Mouse (Mus musculus) monocyte, adult 5-6 weeks (primary cell): ENCODE measurements around the gene Galc. TPM values are rescaled to one million over a fixed set of nuclear protein-coding genes. Genes with fewer than 3 reads are reported as not detected.
"Not testable (repeated sequence)": the region's sequence is repeated elsewhere in the genome, so short reads cannot be mapped to it uniquely, and the experiment has no call there.

Experiments
- ATAC-seq: fragments of 153-309, 156-312 bp; replicated peaks from 2 replicates; pipeline ENCODE4 v1.8.0; 2017; ENCODE audit warnings: mild to moderate bottlenecking; ENCODE audit not compliant: low TSS enrichment, insufficient number of reproducible peaks, severe bottlenecking, poor library complexity, low FRiP score
- total RNA-seq: library from RNA; stranded (forward); fragments of 200-1000, 200-491, 200-594 nt; gene quantifications from 3 replicates; pipeline ENCODE4 v1.2.3, GENCODE M21; 2017

Galc gene
- total RNA-seq, 1 experiment from 2014 or later, result 10.6 TPM

DNA sequence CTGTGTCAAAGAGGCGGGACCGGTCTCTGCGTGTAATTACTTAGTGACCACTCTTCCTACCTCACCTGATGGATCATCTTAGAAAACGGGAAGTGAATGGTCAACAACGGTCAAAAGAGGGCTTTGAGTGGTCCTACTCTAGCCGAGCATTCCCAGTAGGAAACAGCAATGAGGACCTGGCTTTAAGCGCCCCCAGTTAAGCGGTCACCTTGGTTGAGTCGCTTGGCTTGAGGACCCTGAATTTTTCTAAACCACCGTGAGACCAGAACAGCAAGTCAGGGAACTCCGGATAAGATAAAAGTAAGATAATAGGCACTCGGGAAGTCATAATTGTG is 226 bp upstream of the Galc start:
- ATAC-seq, result no peak

DNA sequence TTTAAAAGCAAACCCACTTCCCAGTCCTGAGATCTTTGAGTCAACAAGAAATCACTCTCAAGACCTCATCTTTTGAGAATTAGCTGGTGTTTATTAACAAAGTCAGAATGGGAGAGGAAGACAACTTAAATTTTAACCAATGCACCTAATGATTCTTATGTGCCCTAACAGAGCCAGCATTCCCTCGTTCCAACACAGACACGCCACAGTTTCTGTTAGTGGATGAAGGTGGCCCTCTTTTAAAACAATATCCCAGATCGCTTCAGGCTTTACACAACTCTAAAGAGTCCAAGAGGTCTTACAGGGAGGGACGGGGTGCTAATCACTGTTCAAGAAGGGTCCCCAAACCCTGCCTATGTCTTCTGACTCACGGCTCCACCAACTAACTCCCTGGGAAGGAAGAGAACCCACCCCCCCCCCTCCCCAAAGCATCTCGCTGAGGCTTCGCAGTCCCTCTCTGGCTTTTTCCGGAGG is 851 bp downstream of the Galc start:
- ATAC-seq, result no peak

DNA sequence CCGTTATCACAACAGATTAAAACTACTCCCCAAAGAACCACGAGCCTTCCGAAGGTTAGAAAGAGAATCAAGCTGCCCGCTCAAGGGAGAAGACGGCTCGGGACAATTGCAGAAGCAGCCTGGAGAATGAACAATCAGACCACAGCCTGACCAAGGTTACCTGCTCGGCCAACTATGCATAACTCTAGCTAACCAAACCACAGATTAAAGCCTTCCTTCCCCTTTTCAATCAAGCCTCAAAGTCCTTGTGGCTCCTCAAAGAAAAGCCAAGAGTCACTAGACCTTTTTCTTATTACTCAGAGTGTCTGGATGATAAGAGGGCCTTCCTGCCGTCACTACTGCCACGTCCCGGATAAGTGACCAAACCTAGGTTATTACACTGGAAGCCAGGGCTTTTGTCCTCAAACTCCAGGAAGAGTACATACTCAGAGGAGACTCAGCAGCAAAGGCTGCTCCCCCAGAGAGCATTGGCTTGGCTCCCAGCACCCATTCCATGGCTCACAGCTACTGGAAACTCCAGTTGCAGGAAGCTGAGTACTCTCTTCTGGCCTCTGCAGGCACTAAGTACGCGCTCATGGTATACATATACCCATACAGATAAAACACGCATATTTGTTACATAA is 3.8 kb downstream of the Galc start:
- no peak; the same call in 1 of the 2 replicates for ATAC-seq

DNA sequence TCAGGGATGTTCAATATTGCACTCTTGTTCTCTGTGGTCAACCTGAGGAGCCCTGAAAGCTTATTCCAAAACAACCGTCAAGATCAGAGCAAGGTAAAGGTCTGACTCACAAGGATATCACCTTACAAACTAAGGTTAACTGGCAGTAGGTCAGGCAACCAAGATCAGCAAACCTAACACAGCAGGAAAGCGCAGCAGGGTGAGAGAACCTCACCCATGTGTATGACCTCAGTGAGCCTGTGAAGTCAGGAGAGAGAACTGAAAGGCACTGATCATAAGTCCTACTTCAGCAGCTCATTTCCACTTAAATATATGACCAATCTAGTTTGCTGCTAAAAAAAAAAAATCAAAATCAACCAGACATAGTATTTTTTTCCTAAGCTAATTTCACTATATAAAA is 6.8 kb downstream of the Galc start:
- no peak for ATAC-seq

DNA sequence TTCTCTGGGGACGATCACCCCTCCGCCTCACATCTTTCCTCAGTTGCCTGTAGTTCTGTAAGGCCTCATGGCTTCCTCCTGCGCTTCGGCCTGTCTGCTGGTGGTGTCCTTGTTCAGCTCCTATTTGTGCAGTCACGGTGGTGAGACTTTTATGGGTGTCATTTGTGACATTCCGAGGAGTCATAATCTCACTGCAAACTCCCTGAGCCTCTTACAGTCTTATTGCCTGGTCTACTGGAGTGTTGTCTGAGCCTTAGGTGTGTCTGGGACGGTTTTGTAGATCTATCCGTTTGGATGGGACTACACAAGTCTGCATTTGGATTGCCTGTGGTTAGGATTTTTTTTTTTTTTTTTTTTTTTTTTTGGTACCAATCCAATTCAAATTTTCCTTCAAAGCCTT is 8.9 kb downstream of the Galc start:
- ATAC-seq, result no peak

DNA sequence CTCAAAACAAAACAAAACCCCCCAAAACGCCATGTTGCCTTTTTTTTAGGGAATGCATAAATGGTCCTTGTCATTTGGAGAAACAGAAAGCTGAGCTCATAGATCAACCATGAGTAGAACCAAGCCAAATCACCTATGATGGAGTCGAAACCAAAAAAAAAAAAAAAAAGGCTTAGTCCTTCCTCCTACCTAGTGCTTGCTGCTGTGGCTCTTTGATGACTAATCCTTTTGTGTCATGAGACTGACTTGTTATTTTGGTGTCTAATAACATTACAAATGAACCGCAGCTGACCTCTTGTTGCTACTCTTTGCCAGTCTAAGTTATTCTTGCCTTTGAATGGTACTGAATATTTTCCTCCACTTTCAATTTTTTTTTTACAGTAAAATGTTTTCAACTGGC is 9.6 kb downstream of the Galc start:
- ATAC-seq, result peak; percentile 43; the same call in 1 of the 2 replicates

DNA sequence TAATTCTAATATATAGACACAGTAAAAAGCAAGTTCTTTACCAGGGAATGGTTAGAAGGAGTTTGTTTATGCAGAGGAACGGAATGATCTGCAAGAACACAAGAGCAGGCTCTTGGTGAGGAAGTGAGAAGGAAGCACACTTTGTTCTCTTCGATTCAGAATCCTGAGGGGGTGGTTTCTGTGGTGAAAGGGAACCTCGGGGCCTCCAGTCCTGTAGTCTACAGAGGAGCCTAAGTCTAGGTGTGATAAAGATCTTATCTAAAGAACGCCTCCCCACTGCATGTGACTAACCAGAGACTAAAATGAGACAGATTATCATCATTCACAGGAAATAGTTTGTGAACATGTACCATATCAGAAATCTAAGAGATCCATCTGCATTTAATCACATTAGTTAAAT is 12.4 kb downstream of the Galc start:
- ATAC-seq, result no peak

DNA sequence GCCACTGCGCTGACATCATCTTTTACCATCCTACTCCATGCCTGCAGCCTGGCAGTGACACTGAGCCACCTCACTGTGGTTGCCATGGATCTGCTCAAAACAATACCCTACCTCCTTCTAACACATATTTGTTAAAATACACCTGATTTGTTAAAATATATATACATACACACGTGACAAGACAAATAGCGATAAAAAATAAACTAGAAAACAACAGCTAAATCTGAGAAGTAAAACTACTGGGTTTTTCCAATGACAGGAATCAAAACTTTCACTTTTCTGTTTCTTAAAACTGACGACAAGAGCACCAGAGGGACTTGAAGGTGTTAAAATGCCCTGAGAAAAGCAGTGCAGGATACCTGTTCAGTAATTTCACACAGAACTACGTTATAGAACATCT is 14.4 kb downstream of the Galc start:
- ATAC-seq, result no peak

DNA sequence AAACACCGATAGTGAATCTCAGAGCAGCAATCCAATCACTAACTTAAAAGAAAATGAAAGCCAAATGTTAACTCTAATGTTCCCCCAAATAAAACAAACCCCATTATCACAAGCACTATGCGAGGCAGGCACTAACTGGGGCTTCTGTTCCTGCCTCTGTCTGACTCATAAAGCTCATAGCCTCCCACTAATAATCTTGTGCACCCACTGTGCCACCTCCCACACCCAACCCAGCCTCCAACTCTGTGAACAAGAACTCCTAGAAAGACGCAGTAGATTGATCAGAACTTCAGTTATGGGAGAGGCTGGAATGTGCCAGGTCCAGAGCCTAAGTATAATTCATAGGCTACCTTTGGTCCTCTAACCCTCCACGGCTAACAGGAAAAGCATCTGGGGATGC is 15.1 kb downstream of the Galc start:
- no peak for ATAC-seq

DNA sequence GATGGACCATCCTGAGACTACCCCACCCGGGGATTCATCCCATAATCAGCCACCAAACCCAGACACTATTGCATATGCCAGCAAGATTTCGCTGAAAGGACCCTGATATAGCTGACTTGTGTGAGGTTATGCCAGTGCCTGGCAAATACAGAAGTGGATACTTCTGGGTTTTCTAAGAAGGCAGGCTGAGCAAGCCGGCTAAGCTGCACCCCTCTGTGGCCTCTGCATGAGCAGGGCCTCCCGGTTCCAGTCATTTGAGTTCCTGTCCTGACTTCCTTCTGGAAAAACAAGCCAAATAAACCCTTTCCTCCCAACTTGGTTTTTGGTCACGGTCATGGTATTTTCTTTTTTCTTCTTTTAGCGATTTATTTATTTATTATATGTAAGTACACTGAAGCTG is 20.8 kb downstream of the Galc start:
- ATAC-seq, result not testable (repeated sequence)

DNA sequence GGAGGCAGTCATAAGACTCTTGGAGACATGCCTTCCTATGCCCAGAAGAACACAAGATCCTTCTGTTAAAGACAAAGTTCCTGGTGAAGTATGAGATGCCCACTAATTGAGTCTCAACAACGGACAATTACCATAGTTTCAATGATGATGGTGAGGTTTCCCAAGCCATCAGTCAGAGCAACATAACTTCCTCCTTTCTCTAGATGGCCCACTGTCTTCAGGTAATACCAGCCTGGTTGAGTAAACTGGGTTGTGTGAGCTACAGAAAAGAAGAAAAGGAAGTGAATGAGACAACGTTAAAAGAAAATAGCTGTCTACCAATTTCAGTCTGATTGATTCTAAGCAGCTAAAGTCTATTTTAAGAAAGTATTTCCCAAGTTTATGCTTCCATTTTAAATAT is 32.2 kb downstream of the Galc start:
- no peak for ATAC-seq

DNA sequence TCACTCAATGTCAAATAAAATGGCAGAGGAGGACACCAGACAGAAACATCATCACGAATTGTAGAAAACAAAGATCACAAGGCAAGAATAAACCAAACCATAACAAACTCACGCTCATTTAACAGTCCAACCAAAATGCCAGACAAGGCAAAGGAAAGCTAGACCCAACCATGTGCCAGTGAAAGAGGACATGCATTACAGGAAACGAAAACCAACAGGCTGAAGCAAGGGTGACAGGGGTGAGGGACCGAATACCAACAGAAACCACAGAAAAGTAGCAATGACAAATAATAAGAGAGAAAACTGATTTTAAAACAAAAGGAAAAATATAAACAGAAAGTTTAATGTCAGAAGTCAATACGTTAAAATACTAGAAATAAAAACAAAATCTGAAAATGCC is 36.0 kb downstream of the Galc start:
- no peak for ATAC-seq

DNA sequence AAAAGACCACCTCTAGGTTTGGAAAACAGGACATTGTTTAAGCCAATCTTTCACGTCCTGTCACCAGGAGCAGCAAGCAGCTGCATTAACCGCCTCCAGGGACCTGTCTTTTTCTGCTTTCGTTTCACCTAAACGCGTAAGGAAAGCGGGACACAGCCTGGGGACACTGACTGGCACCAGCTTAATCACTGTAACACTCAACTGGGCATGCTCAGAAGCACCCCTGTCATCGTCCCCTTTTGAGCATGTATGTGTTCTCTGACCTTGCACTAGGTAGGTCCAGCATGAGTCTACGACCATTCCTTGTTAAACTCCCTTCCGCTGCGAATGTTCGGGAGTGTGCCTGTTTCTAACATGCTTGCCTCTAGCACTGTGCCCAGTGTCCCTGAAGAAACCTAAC is 42.8 kb downstream of the Galc start:
- ATAC-seq, result no peak

DNA sequence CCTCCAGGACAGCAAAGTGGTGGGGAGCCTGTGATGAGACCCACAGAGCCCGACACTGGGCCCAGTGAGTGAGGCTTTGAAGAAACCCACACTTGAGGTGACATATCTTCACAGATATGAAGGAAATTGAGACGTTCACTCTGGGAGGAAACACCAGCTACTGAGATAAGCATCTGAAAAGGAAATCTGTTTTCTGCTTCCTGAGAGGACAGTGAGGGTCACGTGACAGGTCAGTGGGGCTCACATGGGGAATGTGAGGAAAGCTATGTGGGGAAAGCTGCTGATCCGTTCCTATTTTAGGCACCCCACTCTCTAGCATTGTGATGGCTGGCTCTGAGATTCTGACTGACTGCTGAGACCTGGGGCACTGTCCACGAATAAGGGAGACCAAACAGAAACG is 43.7 kb downstream of the Galc start:
- no peak for ATAC-seq

DNA sequence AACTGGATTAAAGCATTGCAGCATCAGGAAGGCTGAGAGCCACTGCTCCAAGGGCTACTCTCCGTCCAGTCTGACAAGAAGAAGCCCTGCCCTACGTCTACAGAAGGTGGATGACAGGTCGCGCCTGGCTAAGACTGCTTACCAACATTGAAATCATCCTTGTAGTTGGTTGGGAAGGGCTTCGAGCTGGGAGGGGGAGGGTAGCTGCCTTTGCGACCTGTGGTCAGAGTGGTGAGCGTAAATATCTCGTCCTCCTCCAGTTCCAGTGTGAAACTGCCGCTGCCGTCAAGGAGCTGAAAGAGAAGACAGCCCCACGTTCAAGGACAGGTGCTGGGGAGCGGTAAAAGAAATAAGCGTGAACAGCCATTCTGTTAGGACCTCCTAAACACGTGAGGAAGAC is 45.1 kb downstream of the Galc start:
- ATAC-seq, result no peak

DNA sequence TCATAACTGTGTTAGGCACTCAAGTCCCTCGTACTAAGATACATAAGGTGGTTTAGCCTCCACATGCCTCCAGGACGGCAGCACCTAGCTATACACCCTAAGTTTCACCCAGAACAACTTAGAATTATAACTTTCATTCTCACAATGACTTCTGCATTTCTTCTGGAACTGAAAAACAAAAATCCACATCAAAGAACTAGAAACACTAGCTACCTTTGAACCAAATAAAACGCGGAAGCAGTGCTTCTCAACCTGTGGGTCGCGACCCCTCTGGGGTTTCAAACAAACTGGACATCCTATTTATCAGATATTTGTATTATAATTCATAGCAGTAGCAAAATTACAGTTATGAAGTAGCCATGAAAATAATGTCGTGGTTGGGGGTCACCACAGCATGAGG is 45.5 kb downstream of the Galc start:
- ATAC-seq, result no peak

DNA sequence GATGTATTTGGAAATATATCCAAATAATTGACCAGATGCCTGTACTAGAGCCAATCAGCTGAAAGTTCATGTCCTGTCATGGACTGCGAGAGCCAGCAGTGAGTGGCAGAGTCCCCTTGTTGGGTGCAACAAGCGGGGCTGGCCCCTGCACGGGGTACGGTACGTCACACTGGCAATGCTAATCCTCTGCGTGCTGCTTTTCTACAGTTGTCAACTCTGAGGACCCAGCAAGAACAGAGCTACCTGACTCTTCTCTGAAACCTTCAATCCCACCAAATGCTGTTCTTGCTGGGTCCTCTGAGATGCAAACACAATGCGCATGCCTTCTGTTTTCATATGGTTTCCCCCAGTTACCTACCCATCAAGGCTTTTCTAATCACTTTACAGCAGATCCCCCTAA is 45.9 kb downstream of the Galc start:
- ATAC-seq, result 0 out of 2 replicates have a peak, but pooled peaks have one; percentile 25

DNA sequence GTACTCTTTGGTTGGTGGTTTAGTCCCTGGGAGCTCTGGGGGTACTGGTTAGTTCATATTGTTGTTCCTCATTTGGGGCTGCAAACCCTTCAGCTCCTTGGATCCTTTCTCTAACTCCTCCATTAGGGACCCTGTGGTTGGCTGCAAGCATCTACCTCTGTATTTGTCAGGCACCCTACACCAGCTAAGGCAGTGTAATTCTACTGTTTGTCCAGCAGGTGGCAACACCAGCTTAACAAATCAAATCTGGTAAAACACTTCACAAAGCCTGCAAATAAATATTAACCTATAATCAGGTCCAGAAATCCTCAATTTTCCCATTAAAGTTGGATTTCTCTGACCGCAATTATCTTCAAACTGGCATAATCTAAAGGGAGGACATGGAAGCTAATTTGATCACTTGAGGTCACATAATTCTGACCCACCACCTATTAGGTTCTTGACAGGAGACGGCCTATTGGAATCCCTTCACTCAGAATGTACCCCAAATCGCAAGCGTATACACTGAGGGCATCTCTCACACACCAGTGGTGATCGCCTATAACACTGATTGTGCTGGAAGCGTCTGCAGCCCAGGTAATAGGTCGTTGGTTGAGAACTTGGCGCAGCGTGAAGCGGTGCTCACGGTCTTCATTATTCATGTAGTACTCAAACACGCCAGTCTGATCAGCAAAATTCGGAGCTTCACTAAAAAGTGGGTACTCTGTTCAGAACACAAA is 46.6 kb downstream of the Galc start:
- peak; percentile 73; the same call in 1 of the 2 replicates for ATAC-seq

DNA sequence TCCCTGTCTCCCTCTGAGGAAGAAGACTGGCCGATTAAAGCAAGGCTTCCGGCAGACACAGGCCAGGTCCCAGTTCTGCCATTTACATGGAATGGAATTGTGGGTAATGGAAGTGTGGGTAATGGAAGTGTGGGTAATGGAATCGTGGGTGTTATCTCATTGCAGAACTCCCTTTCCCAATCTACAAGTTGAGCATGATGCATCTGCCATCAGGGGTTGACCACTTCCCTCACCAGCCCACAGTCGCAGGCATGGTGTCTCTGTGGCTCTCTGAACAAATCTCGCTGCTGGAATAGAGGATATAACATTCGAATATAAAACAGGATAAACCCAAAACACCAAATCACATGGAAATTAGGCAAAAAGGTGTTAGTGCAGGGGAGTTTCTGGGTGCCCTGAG is 48.8 kb downstream of the Galc start:
- no peak for ATAC-seq

DNA sequence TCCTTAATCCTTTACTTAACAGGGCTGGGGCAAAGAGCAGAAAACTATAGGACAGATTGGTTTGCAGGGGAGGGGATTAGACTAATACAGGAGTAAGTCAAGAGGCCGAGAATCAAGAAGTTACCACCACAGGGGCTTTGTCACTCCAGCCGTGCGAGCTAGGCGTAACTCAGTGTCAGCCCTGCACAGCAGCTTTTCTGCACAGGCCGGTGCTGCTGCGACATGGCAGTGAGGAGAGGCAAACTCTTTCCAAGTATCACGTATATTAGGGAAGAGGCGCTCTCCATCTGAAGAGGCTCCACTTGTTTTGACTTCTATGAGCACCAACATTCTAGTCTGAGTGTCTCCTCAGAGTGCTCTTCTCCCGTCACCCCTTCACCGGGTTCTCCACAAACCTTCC is 51.2 kb downstream of the Galc start:
- no peak for ATAC-seq
